Mouse (Mus musculus): ENCODE measurements around the gene Thap12. TPM values are rescaled to one million over a fixed set of nuclear protein-coding genes. Genes with fewer than 3 reads are reported as not detected.

The Thap12 gene
- polyA plus RNA-seq, 1 experiment, result 16.1 TPM

DNA sequence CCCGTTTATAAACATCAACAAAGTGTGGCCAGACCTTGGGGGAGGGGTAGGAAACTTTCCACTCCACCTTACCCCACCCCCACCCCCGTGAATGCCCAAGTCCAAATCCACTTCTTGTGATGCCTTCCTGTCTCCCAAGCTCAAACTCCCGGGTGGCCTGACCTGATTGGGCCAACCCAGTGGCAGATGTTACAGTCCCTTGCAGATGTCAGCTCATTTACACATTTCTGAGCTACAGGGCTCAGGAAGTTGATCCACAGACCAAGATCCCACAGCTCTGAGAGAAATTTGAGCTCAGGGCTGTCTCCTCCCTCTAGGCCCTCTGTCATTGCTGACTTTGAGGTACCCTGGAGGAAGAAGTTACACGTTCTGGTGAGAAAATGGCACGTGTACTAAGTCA, 37.5 kb downstream of the Thap12 start:
- H3K27ac ChIP-seq (ENCODE audit: insufficient read depth, low read depth, low read length), result no peak overlapping the region
- no peak for TF ChIP-seq POLR2A (IDR thresholded peaks at IDR 0.05; ENCODE audit: borderline replicate concordance, low read depth, low read length)
- no peak for TF ChIP-seq CTCF (IDR thresholded peaks at IDR 0.05; ENCODE audit: low read depth, low read length)
- H3K4me1 ChIP-seq (ENCODE audit: control insufficient read depth, insufficient read depth, low read length), result no peaks in the 10 kb centered on the region
- no peak overlapping the region for H3K4me3 ChIP-seq (ENCODE audit: insufficient read depth, low read length)

DNA sequence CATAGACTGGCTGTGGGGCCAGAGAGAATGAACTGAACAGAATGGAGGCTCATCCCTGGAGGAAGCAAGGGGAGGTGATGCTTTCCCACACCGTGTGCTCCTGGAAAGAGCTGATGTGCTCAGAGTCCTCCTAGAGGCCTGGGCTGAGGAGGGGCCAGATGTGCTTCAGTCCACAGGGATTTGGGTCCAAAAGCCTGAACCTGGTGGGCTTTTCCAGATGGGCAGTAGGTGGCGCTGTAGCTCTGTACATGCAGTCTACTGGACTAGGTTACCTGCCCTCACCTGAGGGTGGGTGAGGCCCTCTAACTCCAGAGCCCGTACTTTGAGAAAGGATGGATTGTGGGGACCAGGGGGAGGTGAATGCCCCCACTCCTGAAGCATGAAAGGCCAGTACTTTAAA, 40.4 kb downstream of the Thap12 start:
- no peaks in the 10 kb centered on the region for H3K4me1 ChIP-seq (ENCODE audit: control insufficient read depth, insufficient read depth, low read length)
- no peak overlapping the region for H3K4me3 ChIP-seq (ENCODE audit: insufficient read depth, low read length)
- TF ChIP-seq CTCF (IDR thresholded peaks at IDR 0.05; ENCODE audit: low read depth, low read length), result peak; percentile 99
- TF ChIP-seq POLR2A (IDR thresholded peaks at IDR 0.05; ENCODE audit: borderline replicate concordance, low read depth, low read length), result no peak
- no peak overlapping the region for H3K27ac ChIP-seq (ENCODE audit: insufficient read depth, low read depth, low read length)

GRCm38 (mm10) chr7:98750404-98750803, 47.5 kb downstream of the Thap12 start:
- Histone ChIP-seq H3K27ac (ENCODE audit: insufficient read depth, low read depth, low read length) (no peak overlapping the region), H3K4me3 (ENCODE audit: insufficient read depth, low read length) (no peak overlapping the region), H3K4me1 (ENCODE audit: control insufficient read depth, insufficient read depth, low read length) (no peaks in the 10 kb centered on the region)
- TF ChIP-seq POLR2A (IDR thresholded peaks at IDR 0.05; ENCODE audit: borderline replicate concordance, low read depth, low read length), result no peak
- TF ChIP-seq CTCF (IDR thresholded peaks at IDR 0.05; ENCODE audit: low read depth, low read length), result no peak

DNA sequence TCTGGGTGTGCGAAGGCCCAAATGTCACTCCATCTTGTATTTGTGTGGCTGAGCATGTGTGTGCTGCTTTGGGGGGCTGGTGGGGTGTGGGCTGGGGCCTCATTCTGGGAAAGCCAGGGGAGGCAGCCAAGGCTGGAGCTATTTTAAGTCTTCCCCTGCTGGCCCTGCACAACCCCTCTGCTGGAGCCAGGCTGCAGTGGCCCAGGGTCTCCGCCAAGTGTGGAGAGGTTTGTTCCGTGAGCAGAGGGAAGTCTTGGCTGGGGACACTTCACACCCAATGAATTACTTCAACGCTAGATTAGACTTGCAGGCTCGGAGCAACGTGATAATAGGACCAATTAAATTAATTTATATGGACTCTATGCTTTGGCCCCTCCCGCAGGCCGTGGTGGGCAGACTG, 49.8 kb downstream of the Thap12 start:
- Histone ChIP-seq H3K27ac (ENCODE audit: insufficient read depth, low read depth, low read length) (no peak overlapping the region), H3K4me1 (ENCODE audit: control insufficient read depth, insufficient read depth, low read length) (no peaks in the 10 kb centered on the region), H3K4me3 (ENCODE audit: insufficient read depth, low read length) (no peak overlapping the region)
- TF ChIP-seq CTCF (IDR thresholded peaks at IDR 0.05; ENCODE audit: low read depth, low read length), result no peak
- TF ChIP-seq POLR2A (IDR thresholded peaks at IDR 0.05; ENCODE audit: borderline replicate concordance, low read depth, low read length), result no peak

- no peaks in the 10 kb centered on the region for H3K4me1 ChIP-seq (ENCODE audit: control insufficient read depth, insufficient read depth, low read length)
Observed at GRCm38 (mm10) chr7:98756050-98756449, 53.1 kb downstream of the Thap12 start.

DNA sequence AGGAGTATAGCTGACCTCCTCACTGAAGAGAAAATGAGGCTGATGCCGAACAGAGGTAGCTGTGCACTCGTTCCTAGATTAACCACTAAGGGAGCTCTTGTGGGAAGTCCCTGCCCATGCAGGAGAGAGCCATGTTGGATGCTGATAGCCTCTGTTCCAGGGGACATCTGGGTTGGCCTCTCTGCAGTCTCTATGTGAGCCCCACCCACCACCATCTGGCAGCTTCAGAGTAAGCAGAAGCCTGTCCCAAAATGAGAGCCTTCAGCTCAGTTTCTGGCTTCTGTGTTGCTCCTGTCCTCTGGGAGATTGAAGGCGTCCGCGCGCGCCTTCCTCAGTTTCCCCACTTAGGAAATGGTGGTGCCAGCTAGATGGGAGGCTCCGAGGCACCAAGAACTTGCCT, 53.7 kb downstream of the Thap12 start:
- no peak for TF ChIP-seq CTCF (IDR thresholded peaks at IDR 0.05; ENCODE audit: low read depth, low read length)
- no peak for TF ChIP-seq POLR2A (IDR thresholded peaks at IDR 0.05; ENCODE audit: borderline replicate concordance, low read depth, low read length)
- Histone ChIP-seq H3K27ac (ENCODE audit: insufficient read depth, low read depth, low read length) (no peak overlapping the region), H3K4me1 (ENCODE audit: control insufficient read depth, insufficient read depth, low read length) (no peaks in the 10 kb centered on the region), H3K4me3 (ENCODE audit: insufficient read depth, low read length) (no peak overlapping the region)

More at GRCm38 (mm10) chr7:98756050-98756449, 53.1 kb downstream of the Thap12 start:
- no peak overlapping the region for H3K4me3 ChIP-seq (ENCODE audit: insufficient read depth, low read length)
- TF ChIP-seq CTCF (IDR thresholded peaks at IDR 0.05; ENCODE audit: low read depth, low read length) (no peak), POLR2A (IDR thresholded peaks at IDR 0.05; ENCODE audit: borderline replicate concordance, low read depth, low read length) (no peak)
- no peak overlapping the region for H3K27ac ChIP-seq (ENCODE audit: insufficient read depth, low read depth, low read length)

GRCm38 (mm10) chr7:98760126-98760525, 57.2 kb downstream of the Thap12 start:
- H3K4me3 ChIP-seq (ENCODE audit: insufficient read depth, low read length), result no peak overlapping the region
- no peak for TF ChIP-seq POLR2A (IDR thresholded peaks at IDR 0.05; ENCODE audit: borderline replicate concordance, low read depth, low read length)
- TF ChIP-seq CTCF (IDR thresholded peaks at IDR 0.05; ENCODE audit: low read depth, low read length), result no peak
- H3K27ac ChIP-seq (ENCODE audit: insufficient read depth, low read depth, low read length), result no peak overlapping the region
- no peaks in the 10 kb centered on the region for H3K4me1 ChIP-seq (ENCODE audit: control insufficient read depth, insufficient read depth, low read length)

DNA sequence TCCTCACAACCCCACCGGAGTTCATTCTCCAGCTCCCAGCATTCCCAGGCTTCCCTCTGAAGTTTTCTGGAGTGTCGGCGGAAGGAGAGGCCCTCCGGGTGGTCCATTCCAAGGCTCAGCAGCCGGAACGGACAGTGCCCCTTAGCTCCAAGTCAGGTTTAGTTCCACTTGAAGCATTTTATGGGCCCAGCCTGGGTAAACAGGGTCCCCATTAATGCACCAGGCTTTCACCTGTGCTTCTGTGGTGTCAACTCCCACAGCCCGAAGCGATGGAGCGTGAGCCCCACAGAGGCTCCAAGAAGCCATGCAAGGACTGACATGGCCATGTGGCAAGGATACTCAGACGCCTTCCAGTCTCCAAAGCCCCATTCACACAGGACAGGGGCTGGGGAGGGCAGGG, 61.0 kb downstream of the Thap12 start:
- Histone ChIP-seq H3K4me1 (ENCODE audit: control insufficient read depth, insufficient read depth, low read length) (peaks cover under 1% of the 10 kb centered on the region; the same call in 1 of the 2 replicates), H3K4me3 (ENCODE audit: insufficient read depth, low read length) (no peak overlapping the region), H3K27ac (ENCODE audit: insufficient read depth, low read depth, low read length) (no peak overlapping the region)
- TF ChIP-seq POLR2A (IDR thresholded peaks at IDR 0.05; ENCODE audit: borderline replicate concordance, low read depth, low read length) (no peak), CTCF (IDR thresholded peaks at IDR 0.05; ENCODE audit: low read depth, low read length) (no peak)

GRCm38 (mm10) chr7:98767261-98767660, 64.4 kb downstream of the Thap12 start:
- H3K4me1 ChIP-seq (ENCODE audit: control insufficient read depth, insufficient read depth, low read length), result peaks cover 20% of the 10 kb centered on the region
- H3K27ac ChIP-seq (ENCODE audit: insufficient read depth, low read depth, low read length), result no peak overlapping the region
- no peak overlapping the region for H3K4me3 ChIP-seq (ENCODE audit: insufficient read depth, low read length)
- TF ChIP-seq POLR2A (IDR thresholded peaks at IDR 0.05; ENCODE audit: borderline replicate concordance, low read depth, low read length) (no peak), CTCF (IDR thresholded peaks at IDR 0.05; ENCODE audit: low read depth, low read length) (no peak)

Other genes with a start within 250 kb of the Thap12 start
- gene Lrrc32, start 213.8 kb upstream of the Thap12 start, polyA plus RNA-seq (2012; ENCODE audit: insufficient read depth, insufficient read length, missing spikeins), result 0.83 and 1.0 TPM in 2 replicates
- 30.1 and 33.8 TPM in 2 replicates for gene Emsy, start 46.3 kb upstream of the Thap12 start, polyA plus RNA-seq (2012; ENCODE audit: insufficient read depth, insufficient read length, missing spikeins)
- gene Wnt11, start 132.0 kb downstream of the Thap12 start, polyA plus RNA-seq (2012; ENCODE audit: insufficient read depth, insufficient read length, missing spikeins), result not detected in 2 replicates

Measured in bone marrow macrophage, adult 2 months (primary cell).